Mouse (Mus musculus) CH12.LX (cell line): ENCODE measurements around the gene Apbb1ip. TPM values are rescaled to one million over a fixed set of nuclear protein-coding genes. Genes with fewer than 3 reads are reported as not detected.

Experiments
- DNase-seq: peaks from one replicate; pipeline ENCODE4 v3.0.0-alpha.2; 2013; ENCODE audit errors: extremely low read depth
- H3K27ac ChIP-seq: 2 replicates; pipeline ENCODE4 v1.5.1; 2012; ENCODE audit warnings: low read depth, mild to moderate bottlenecking, control low read depth, moderate library complexity; ENCODE audit not compliant: insufficient read depth
- H3K27me3 ChIP-seq: replicated peaks from 2 replicates; pipeline ENCODE3; 2012; ENCODE audit warnings: inconsistent platforms
- H3K36me3 ChIP-seq, 2 experiments: replicated peaks in 1 of 2; 2 replicates each; pipeline versions ENCODE3 to v1.6.1; 2012; ENCODE audit warnings: inconsistent platforms in 1 of 2, low read length in 1 of 2, mild to moderate bottlenecking in 1 of 2, mixed read lengths in 1 of 2, moderate library complexity in 1 of 2; ENCODE audit not compliant: control insufficient read depth in 1 of 2, insufficient read depth in 1 of 2
- H3K4me1 ChIP-seq, 2 experiments: 2 replicates each; pipeline ENCODE4 v1.6.1; 2012; ENCODE audit warnings: inconsistent platforms in 1 of 2, moderate library complexity in 1 of 2; ENCODE audit not compliant: insufficient read depth in 2 of 2, control insufficient read depth in 1 of 2
- H3K4me2 ChIP-seq: 2 replicates; pipeline ENCODE4 v1.6.1; 2012; ENCODE audit warnings: low read depth, mild to moderate bottlenecking, control low read depth; ENCODE audit not compliant: poor library complexity, insufficient read depth, severe bottlenecking
- H3K4me3 ChIP-seq, 3 experiments: fragments of 150-350 bp in 1 of 3; sonication (generic) in 1 of 3; replicated peaks in 1 of 3; 2 replicates each; pipeline versions ENCODE3 to v1.5.1; 2011 to 2012; ENCODE audit warnings: low read depth in 2 of 3, low read length in 2 of 3, mild to moderate bottlenecking in 2 of 3, moderate library complexity in 2 of 3, control low read depth in 1 of 3, improper control_type of control experiment in 1 of 3, inconsistent platforms in 1 of 3, mixed read lengths in 1 of 3; ENCODE audit not compliant: poor library complexity in 1 of 3
- H3K79me2 ChIP-seq: replicated peaks from 2 replicates; pipeline ENCODE4 v1.6.1; 2012; ENCODE audit warnings: mild to moderate bottlenecking, moderate library complexity; ENCODE audit not compliant: control insufficient read depth, poor library complexity, insufficient read depth, severe bottlenecking; ENCODE audit errors: extremely low read depth
- H3K9ac ChIP-seq: 2 replicates; pipeline ENCODE4 v1.6.1; 2012; ENCODE audit warnings: low read depth, mild to moderate bottlenecking, control low read depth, moderate library complexity; ENCODE audit not compliant: insufficient read depth
- H3K9me3 ChIP-seq: replicated peaks from 2 replicates; pipeline ENCODE3; 2012; ENCODE audit warnings: low read length, inconsistent platforms, mixed read lengths
- BHLHE40 ChIP-seq: IDR thresholded peaks from 2 replicates; pipeline ENCODE4 v1.6.1; 2011; ENCODE audit warnings: mild to moderate bottlenecking, low read depth, low read length, improper control_type of control experiment
- CHD1 ChIP-seq: IDR thresholded peaks from 2 replicates; pipeline ENCODE4 v1.6.1; 2012; ENCODE audit warnings: low read depth, low read length, improper control_type of control experiment, inconsistent platforms
- CHD2 ChIP-seq: IDR thresholded peaks from 2 replicates; pipeline ENCODE4 v1.6.1; 2011; ENCODE audit warnings: low read length, improper control_type of control experiment
- CTCF ChIP-seq, 2 experiments: IDR thresholded peaks in 1 of 2; conservative IDR thresholded peaks in 1 of 2; 2 replicates each; pipeline ENCODE4 v1.5.1; 2011 to 2012; ENCODE audit warnings: low read depth in 2 of 2, low read length in 2 of 2, improper control_type of control experiment in 1 of 2, inconsistent platforms in 1 of 2, mild to moderate bottlenecking in 1 of 2, moderate library complexity in 1 of 2
- ELF1 ChIP-seq: IDR thresholded peaks from 2 replicates; pipeline ENCODE4 v1.6.1; 2014; ENCODE audit warnings: low read depth, mild to moderate bottlenecking, inconsistent platforms, low read length, improper control_type of control experiment
- ETS1 ChIP-seq: conservative IDR thresholded peaks from 2 replicates; pipeline ENCODE4 v1.6.1; 2012; ENCODE audit warnings: low read depth, mild to moderate bottlenecking, inconsistent platforms, low read length, improper control_type of control experiment, moderate library complexity
- JUND ChIP-seq: conservative IDR thresholded peaks from 2 replicates; pipeline ENCODE4 v1.6.1; 2011; ENCODE audit warnings: low read depth, low read length, improper control_type of control experiment
- KAT2A ChIP-seq: IDR thresholded peaks from 2 replicates; pipeline ENCODE4 v1.6.1; 2012; ENCODE audit warnings: low read length, improper control_type of control experiment, inconsistent platforms; ENCODE audit not compliant: insufficient replicate concordance
- MAFK ChIP-seq: IDR thresholded peaks from 2 replicates; pipeline ENCODE4 v1.6.1; 2011; ENCODE audit warnings: low read length, improper control_type of control experiment; ENCODE audit not compliant: insufficient replicate concordance
- NRF1 ChIP-seq: IDR thresholded peaks from 2 replicates; pipeline ENCODE4 v1.6.1; 2014; ENCODE audit warnings: low read depth, mild to moderate bottlenecking, inconsistent platforms, low read length, improper control_type of control experiment, moderate library complexity
- PAX5 ChIP-seq: IDR thresholded peaks from 2 replicates; pipeline ENCODE4 v1.6.1; 2012; ENCODE audit warnings: low read length, inconsistent platforms, mixed read lengths
- RAD21 ChIP-seq: IDR thresholded peaks from 2 replicates; pipeline ENCODE4 v1.6.1; 2011; ENCODE audit warnings: low read depth, mild to moderate bottlenecking, low read length, improper control_type of control experiment, moderate library complexity
- RCOR1 ChIP-seq: conservative IDR thresholded peaks from 2 replicates; pipeline ENCODE4 v1.6.1; 2012; ENCODE audit warnings: low read depth, mild to moderate bottlenecking, inconsistent platforms, low read length, improper control_type of control experiment
- TBP ChIP-seq: conservative IDR thresholded peaks from 2 replicates; pipeline ENCODE4 v1.6.1; 2011; ENCODE audit warnings: low read depth, low read length, improper control_type of control experiment
- UBTF ChIP-seq: IDR thresholded peaks from 2 replicates; pipeline ENCODE4 v1.6.1; 2012; ENCODE audit warnings: low read depth, mild to moderate bottlenecking, inconsistent platforms, low read length, improper control_type of control experiment, moderate library complexity
- USF1 ChIP-seq: IDR thresholded peaks from 2 replicates; pipeline ENCODE4 v1.6.1; 2014; ENCODE audit warnings: low read depth, mild to moderate bottlenecking, inconsistent platforms, low read length, improper control_type of control experiment
- ZMIZ1 ChIP-seq: IDR thresholded peaks from 2 replicates; pipeline ENCODE4 v1.6.1; 2012; ENCODE audit warnings: low read depth, mild to moderate bottlenecking, inconsistent platforms, low read length, improper control_type of control experiment
- dilution Hi-C: fragments of 300-500 bp; cut with MboI; formaldehyde crosslinking; loops from 2 replicates; pipeline ENCODE4 v1.14.3; 2020; ENCODE audit warnings: low sequenced_read_pairs; ENCODE audit not compliant: extremely low pct_unique_long_range_greater_than_20kb, extremely low pct_ligation_motif_present
- in situ Hi-C: fragments of 300-500 bp; cut with MboI; formaldehyde crosslinking; loops from 3 replicates; pipeline ENCODE4 v1.14.3; 2019; ENCODE audit warnings: low sequenced_read_pairs, low pct_ligation_motif_present, low pct_unique_long_range_greater_than_20kb, mixed read lengths
- polyA plus RNA-seq: library from polyadenylated mRNA; unstranded; fragments of >175 nt; gene quantifications from 2 replicates; pipeline ENCODE4 v1.2.1, GENCODE M21; 2012; ENCODE audit warnings: low read depth; ENCODE audit not compliant: insufficient read length
- total RNA-seq, 2 experiments: library from RNA; depleted of rRNA; stranded (reverse); fragments of 300-350 nt in 1 of 2; fragments of >200 nt in 1 of 2; gene quantifications; 2 replicates each; pipeline ENCODE4 v1.2.3; 2012 to 2014

Apbb1ip gene
- total and polyA plus RNA-seq, 3 experiments: 3.5 to 59.9 (median 4.0) TPM

DNA sequence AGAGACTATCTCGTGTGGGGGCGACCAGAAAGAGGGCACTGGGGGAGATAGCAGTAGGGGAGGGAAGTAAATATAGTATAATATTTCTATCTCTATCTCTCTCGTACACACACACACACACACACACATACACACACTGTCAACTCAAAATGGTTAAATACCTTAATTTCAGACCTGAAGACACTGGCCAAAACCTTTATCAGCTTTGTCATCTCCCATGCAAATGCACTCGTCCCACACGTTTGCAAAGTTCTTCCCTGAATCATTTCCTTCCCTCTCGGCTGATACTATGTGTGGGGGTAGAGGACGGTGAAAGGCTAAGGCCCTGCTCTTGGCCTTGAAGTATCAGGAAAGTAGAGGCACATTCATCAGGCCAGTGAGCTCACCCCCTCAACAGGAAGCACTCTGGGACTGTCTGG lies 12.8 kb upstream of the Apbb1ip start:
- Histone ChIP-seq H3K27ac (no peak overlapping the region), H3K27me3 (no peaks in the 10 kb centered on the region), H3K9me3 (no peaks in the 10 kb centered on the region), H3K36me3 (no peaks in the 10 kb centered on the region), H3K4me3 (no peak overlapping the region), H3K4me1 (peaks cover 5 to 15% of the 10 kb centered on the region in 2 experiments), H3K4me2 (peak overlapping the region; percentile 22), H3K9ac (peak overlapping the region; percentile 2), H3K79me2 (no peaks in the 10 kb centered on the region)
- dilution Hi-C loops (no loop called here), in situ Hi-C loops (no loop called here)
- DNase-seq: no peak
- TF ChIP-seq ETS1 (no peak), PAX5 (no peak), BHLHE40 (no peak), CHD1 (no peak), ELF1 (no peak)

DNA sequence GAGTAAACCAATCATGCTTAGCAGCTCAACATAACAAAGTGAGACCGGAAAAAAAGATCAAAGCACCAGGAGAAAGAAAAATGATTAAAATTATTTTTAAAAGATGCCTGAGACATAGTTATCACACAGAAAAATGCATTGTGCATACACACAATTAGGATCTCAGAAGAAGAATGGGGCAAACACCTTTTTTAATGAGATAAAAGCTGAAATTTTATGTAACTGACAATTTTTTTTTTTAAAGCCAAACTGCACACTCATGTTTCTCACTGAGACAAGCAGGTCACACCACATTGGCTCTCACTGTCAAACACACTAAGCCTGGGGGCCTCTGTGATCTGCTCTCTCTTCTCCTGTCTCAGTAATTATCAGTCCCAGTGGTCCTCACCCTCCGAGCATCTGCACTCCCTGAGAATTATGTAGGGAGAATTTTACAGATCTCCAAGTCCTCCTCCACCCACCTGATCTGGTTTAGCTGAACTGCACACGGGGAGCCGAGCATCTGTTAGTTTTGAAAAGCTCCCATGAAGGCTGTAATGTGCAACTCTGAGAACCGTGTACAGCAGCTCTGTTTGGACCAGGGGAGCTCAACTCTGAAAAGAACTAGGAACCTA lies 9.0 kb upstream of the Apbb1ip start:
- no peaks in the 10 kb centered on the region for H3K27me3 ChIP-seq
- TF ChIP-seq CHD2 (no peak), UBTF (no peak), ETS1 (no peak), RAD21 (no peak), USF1 (no peak), KAT2A (no peak), CTCF (conservative IDR thresholded peaks at IDR 0.05 in 1 of 2, IDR thresholded peaks at IDR 0.05 in 1 of 2; ENCODE audit: low read depth in 2 of 2, low read length in 2 of 2) (no peak), CHD1 (no peak), MAFK (no peak), RCOR1 (no peak), NRF1 (no peak), PAX5 (no peak), TBP (no peak), JUND (no peak), ZMIZ1 (no peak)
- peaks cover 8 to 26% of the 10 kb centered on the region in 2 experiments for H3K4me1 ChIP-seq
- DNase-seq: no peak
- H3K79me2 ChIP-seq: no peaks in the 10 kb centered on the region
- dilution Hi-C loops: no loop called here
- no peak overlapping the region for H3K27ac ChIP-seq
- in situ Hi-C loops: loop anchor here (5.0 kb wide), 1 partner anchor 97 kb away; no protein-coding TSS in a partner anchor
- no peak overlapping the region for H3K4me3 ChIP-seq
- no peak overlapping the region for H3K9ac ChIP-seq
- no peaks in the 10 kb centered on the region for H3K9me3 ChIP-seq
- no peaks in the 10 kb centered on the region for H3K36me3 ChIP-seq
- H3K4me2 ChIP-seq: no peak overlapping the region
